Mouse (Mus musculus): ENCODE data around the gene Tgfb2.

Gene Tgfb2

GRCm38 (mm10) chr1:186575629-186576028, 130.2 kb downstream of the Tgfb2 start:
- DNase-seq, result no peak

- DNase-seq, result no peak
Observed at GRCm38 (mm10) chr1:186575074-186575473, 130.7 kb downstream of the Tgfb2 start.
